Mouse (Mus musculus) ovary, adult 2 months (tissue): ENCODE measurements around the gene Vmn2r34. TPM values are rescaled to one million over a fixed set of nuclear protein-coding genes. Genes with fewer than 3 reads are reported as not detected.

Source experiments
- polyA plus RNA-seq: library from polyadenylated mRNA; depleted of rRNA; stranded (reverse); fragments of >200 nt; gene quantifications from 2 replicates; pipeline ENCODE4 v1.2.3, GENCODE M21; 2012; rRNA removed

The Vmn2r34 gene
- not detected in 2 replicates for polyA plus RNA-seq

DNA sequence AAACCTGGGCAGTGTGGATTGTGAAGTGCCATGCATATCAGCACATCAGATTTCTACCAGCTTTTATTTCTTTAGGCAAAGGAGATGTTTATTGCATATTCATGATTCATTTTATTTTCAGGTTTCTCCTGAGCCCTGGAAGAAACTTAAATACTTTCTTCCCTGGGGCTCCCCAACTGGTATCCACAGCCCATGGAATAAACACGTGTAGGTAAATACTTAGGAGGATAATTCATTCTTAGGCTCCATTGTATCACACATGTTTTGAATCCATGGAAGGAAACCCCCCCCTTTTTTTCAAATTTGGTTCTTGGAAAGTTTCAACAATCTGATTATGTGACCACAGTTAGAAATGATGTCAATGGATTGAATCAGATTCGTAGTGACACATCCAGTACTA, at the start of gene Vmn2r34:
Gene Vmn2r34, minus strand, starts transcription at position 101 of the 400 bp plus-strand sequence.

Other genes with a start within 250 kb of the Vmn2r34 start
- gene Vmn2r32, start 209.5 kb downstream of the Vmn2r34 start, polyA plus RNA-seq: not detected in 2 replicates
- gene Vmn2r33, start 122.7 kb downstream of the Vmn2r34 start, polyA plus RNA-seq: not detected in 2 replicates
- not detected in 2 replicates for gene Vmn2r35, start 130.4 kb upstream of the Vmn2r34 start, polyA plus RNA-seq
- not detected in 2 replicates for gene Vmn2r36, start 213.0 kb upstream of the Vmn2r34 start, polyA plus RNA-seq